Mouse (Mus musculus) ovary, adult 10 weeks (tissue): ENCODE measurements around the gene Mrpl30. TPM values are rescaled to one million over a fixed set of nuclear protein-coding genes. Genes with fewer than 3 reads are reported as not detected.

Experiments
- polyA plus RNA-seq: library from polyadenylated mRNA; stranded (reverse); fragments of 350-450 nt; fragmentation: Illumina TruSeq; extraction: RNeasy Lipid Tissue Mini Kit (QIAGEN cat#74804); gene quantifications from one replicate; pipeline ENCODE4 v1.2.3, GENCODE M21; 2014

Mrpl30 gene
- polyA plus RNA-seq = 277 TPM

DNA sequence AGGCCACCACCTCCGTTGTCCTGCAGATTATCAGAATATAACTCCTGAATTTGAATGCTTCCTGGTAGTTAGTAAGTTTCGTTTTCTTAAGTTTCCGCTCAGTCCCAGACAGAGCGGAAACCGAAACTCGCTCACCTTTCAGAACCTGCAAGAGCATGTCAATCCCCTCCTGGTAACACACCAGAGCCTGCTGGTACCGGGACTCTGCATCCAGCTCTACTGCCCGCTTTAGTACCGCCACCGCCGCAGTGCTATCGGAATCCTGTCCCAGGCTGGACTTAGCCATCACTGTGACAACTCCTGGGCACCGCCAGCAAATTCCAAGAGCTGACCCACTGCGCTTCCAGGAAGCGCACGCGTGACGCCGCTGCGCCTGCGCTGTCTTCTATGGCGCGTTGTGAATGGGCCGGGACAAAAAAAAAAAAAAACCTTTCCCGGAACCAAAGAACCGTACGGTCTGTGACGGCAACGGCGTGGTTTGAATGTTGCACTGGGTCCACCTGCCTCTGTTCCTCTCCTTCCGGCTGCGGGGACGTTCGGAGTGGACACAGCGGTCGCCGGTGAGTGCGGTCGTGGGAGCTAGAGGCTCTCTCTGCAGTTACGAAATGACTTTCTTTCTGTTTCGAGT is at the start of gene Mrpl30, which contains the start of gene Mitd1:
TSS of gene Mrpl30 (plus strand) at position 453 of the 628 bp plus-strand sequence.
TSS of gene Mitd1 (minus strand) at position 387 of the 628 bp plus-strand sequence.

GRCm38 (mm10) chr1:37866286-37866685 is 24.0 kb upstream of the Mrpl30 start, which contains the start of gene Tsga10:
Tsga10 (minus strand) TSS chr1:37866429.

DNA sequence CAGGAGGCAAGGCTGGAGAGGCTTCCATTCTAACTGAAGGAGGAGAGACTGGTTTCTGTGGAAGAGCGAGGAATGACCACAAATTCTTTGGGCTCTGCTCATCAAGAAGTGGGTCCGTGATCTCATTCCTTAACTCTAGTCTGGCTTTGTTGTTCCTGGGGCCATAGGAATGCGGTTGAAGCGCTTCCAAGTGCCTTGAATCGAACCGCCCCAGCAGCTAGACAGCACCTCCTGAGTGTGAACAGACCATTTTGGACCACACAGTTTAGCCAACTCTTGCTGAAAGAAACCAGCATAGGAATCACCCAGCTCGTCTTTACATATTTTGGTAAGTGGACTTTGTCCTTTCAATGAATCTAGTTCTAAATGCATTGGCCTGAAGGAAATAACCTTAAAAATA is 18.6 kb upstream of the Mrpl30 start, which contains the start of gene Lipt1:
TSS of gene Lipt1 (plus strand) at position 35 of the 400 bp plus-strand sequence.

GRCm38 (mm10) chr1:37916393-37916792 is 26.1 kb downstream of the Mrpl30 start, which contains the start of gene Lyg2:
Lyg2 (minus strand) TSS chr1:37916493.

Other genes with a start within 250 kb of the Mrpl30 start
- gene 2010300C02Rik, start 170.4 kb upstream of the Mrpl30 start, polyA plus RNA-seq = 1.1 TPM
- 21.6 TPM for gene Tsga10, start 24.0 kb upstream of the Mrpl30 start, polyA plus RNA-seq
- 9.5 TPM for gene Lipt1, start 18.7 kb upstream of the Mrpl30 start, polyA plus RNA-seq
- gene Mitd1, start 66 bp upstream of the Mrpl30 start, polyA plus RNA-seq = 56.0 TPM
- gene Lyg2, start 26.0 kb downstream of the Mrpl30 start, polyA plus RNA-seq = not detected
- not detected for gene Lyg1, start 67.3 kb downstream of the Mrpl30 start, polyA plus RNA-seq
- 196 TPM for gene Txndc9, start 107.4 kb downstream of the Mrpl30 start, polyA plus RNA-seq
- gene Eif5b, start 107.5 kb downstream of the Mrpl30 start, polyA plus RNA-seq = 132 TPM
- 41.0 TPM for gene Rev1, start 239.3 kb downstream of the Mrpl30 start, polyA plus RNA-seq